17 mouse cellular contexts compared by ENCODE assay signal in genomic region chr10:25742678-25743077, GRCm38 (mm10).
DNase-seq lines count a peak whose midpoint lies in the region; ATAC-seq lines count a peak whose summit lies in the region.
"Had no signal": no experiment of that assay in that cellular context is flagged by ENCODE, and none has a peak within 500 bp of the region (broad histone marks: within the 10 kb centered on the region; RNA-seq: fewer than 3 reads in every experiment).

No protein-coding gene starts in this region.

- H3K4me3 ChIP-seq in forebrain, embryonic 14.5 days (ENCODE audit: low read depth, low read length) = no peak overlapping the region
- no peak overlapping the region for H3K4me3 ChIP-seq in forebrain, embryonic 11.5 days (ENCODE audit: low read depth, low read length)
- H3K4me3 ChIP-seq in midbrain, embryonic 14.5 days (replicated peaks; ENCODE audit: low read depth, low read length) = no peak overlapping the region
- H3K4me3 ChIP-seq in midbrain, embryonic 10.5 days = no peak overlapping the region
- H3K4me3 ChIP-seq: heart, embryonic 10.5 days; liver, embryonic 12.5 days had no signal

- H3K4me2 ChIP-seq in forebrain, embryonic 14.5 days (ENCODE audit: low read length) = no peak overlapping the region
- H3K4me2 ChIP-seq in forebrain, embryonic 11.5 days (ENCODE audit: low read depth, low read length, severe bottlenecking) = no peak overlapping the region
- no peak overlapping the region for H3K4me2 ChIP-seq in midbrain, embryonic 14.5 days (ENCODE audit: low read length)
- H3K4me2 ChIP-seq: liver, embryonic 12.5 days had no signal

- H3K27ac ChIP-seq in forebrain, embryonic 14.5 days (ENCODE audit: low read depth, low read length) = no peak overlapping the region
- no peak overlapping the region for H3K27ac ChIP-seq in forebrain, embryonic 11.5 days (ENCODE audit: low read depth, low read length)
- no peak overlapping the region for H3K27ac ChIP-seq in midbrain, embryonic 14.5 days (replicated peaks; ENCODE audit: low read depth, low read length)
- no peak overlapping the region for H3K27ac ChIP-seq in midbrain, embryonic 10.5 days (replicated peaks)
- H3K27ac ChIP-seq: heart, embryonic 10.5 days; kidney, postnatal 0 days; liver, embryonic 12.5 days had no signal

- 77% methylated on average over 3 of the region's 3 CpGs for WGBS in forebrain, embryonic 14.5 days
- 80% methylated on average over 3 of the region's 3 CpGs for WGBS in forebrain, embryonic 11.5 days
- WGBS in midbrain, embryonic 14.5 days = 68% methylated on average over 3 of the region's 3 CpGs
- WGBS in midbrain, embryonic 10.5 days = 79% methylated on average over 3 of the region's 3 CpGs

- H3K9me3 ChIP-seq in forebrain, embryonic 14.5 days (replicated peaks; ENCODE audit: control insufficient read depth, low read length) = no peaks in the 10 kb centered on the region
- no peaks in the 10 kb centered on the region for H3K9me3 ChIP-seq in forebrain, embryonic 11.5 days (ENCODE audit: control insufficient read depth, low read length)
- H3K9me3 ChIP-seq in midbrain, embryonic 14.5 days (ENCODE audit: control insufficient read depth, low read length) = no peaks in the 10 kb centered on the region
- no peaks in the 10 kb centered on the region for H3K9me3 ChIP-seq in midbrain, embryonic 10.5 days (replicated peaks)
- H3K9me3 ChIP-seq: heart, embryonic 10.5 days; liver, embryonic 12.5 days had no signal

- no peaks in the 10 kb centered on the region for H3K36me3 ChIP-seq in forebrain, embryonic 14.5 days (ENCODE audit: control insufficient read depth, insufficient read depth, low read length)
- no peaks in the 10 kb centered on the region for H3K36me3 ChIP-seq in forebrain, embryonic 11.5 days (ENCODE audit: control insufficient read depth, insufficient read depth, low read length)
- no peaks in the 10 kb centered on the region for H3K36me3 ChIP-seq in midbrain, embryonic 14.5 days (ENCODE audit: control insufficient read depth, insufficient read depth, low read length)
- no peaks in the 10 kb centered on the region for H3K36me3 ChIP-seq in midbrain, embryonic 10.5 days
- H3K36me3 ChIP-seq: heart, embryonic 10.5 days; liver, embryonic 12.5 days had no signal

- H3K4me1 ChIP-seq in forebrain, embryonic 14.5 days (ENCODE audit: control insufficient read depth, insufficient read depth, low read length) = peaks cover 2% of the 10 kb centered on the region; the same call in 1 of the 2 replicates
- no peaks in the 10 kb centered on the region for H3K4me1 ChIP-seq in forebrain, embryonic 11.5 days (replicated peaks; ENCODE audit: control insufficient read depth, insufficient read depth, low read length)
- no peaks in the 10 kb centered on the region for H3K4me1 ChIP-seq in midbrain, embryonic 14.5 days (ENCODE audit: control insufficient read depth, insufficient read depth, low read length)
- H3K4me1 ChIP-seq in midbrain, embryonic 10.5 days = peaks cover 6% of the 10 kb centered on the region; the same call in 1 of the 2 replicates
- H3K4me1 ChIP-seq: heart, embryonic 10.5 days; liver, embryonic 12.5 days had no signal

- ATAC-seq in forebrain, embryonic 14.5 days = no peak
- ATAC-seq in forebrain, embryonic 11.5 days (replicated peaks; ENCODE audit: low FRiP score) = no peak
- no peak for ATAC-seq in midbrain, embryonic 14.5 days (ENCODE audit: low FRiP score, low TSS enrichment)
- ATAC-seq: intestine, embryonic 16.5 days; liver, embryonic 12.5 days; lung, postnatal 0 days had no signal

- no peaks in the 10 kb centered on the region for H3K27me3 ChIP-seq in forebrain, embryonic 14.5 days (replicated peaks; ENCODE audit: control insufficient read depth, insufficient read depth, low read length)
- H3K27me3 ChIP-seq in forebrain, embryonic 11.5 days (ENCODE audit: control insufficient read depth, insufficient read depth, low read length) = no peaks in the 10 kb centered on the region
- H3K27me3 ChIP-seq in midbrain, embryonic 14.5 days (ENCODE audit: control insufficient read depth, insufficient read depth, low read length) = no peaks in the 10 kb centered on the region
- H3K27me3 ChIP-seq in midbrain, embryonic 10.5 days (ENCODE audit: low read depth, poor library complexity, severe bottlenecking) = no peaks in the 10 kb centered on the region
- H3K27me3 ChIP-seq: liver, embryonic 12.5 days had no signal

- peak; percentile 16 for DNase-seq in forebrain, embryonic 14.5 days (ENCODE audit: low spot score)
- no peak for DNase-seq in forebrain, embryonic 11.5 days (ENCODE audit: low spot score)
- peak; percentile 17 for DNase-seq in midbrain, embryonic 14.5 days
- no peak for DNase-seq in midbrain, embryonic 10.5 days (ENCODE audit: low spot score)
- peak; percentile 22 to 24 for DNase-seq in layer of hippocampus, postnatal 14 days (ENCODE audit: low spot score in 2 of 2)
- peak; percentile 4 to 16 for DNase-seq in right cerebral cortex, postnatal 36 days (ENCODE audit: low spot score in 2 of 2)
- DNase-seq in kidney, postnatal 10 days = no peak
- DNase-seq in c-Kit-positive CD71-positive TER-119-positive erythroid progenitor cells, embryonic 14.5 days (ENCODE audit: low spot score) = no peak
- DNase-seq: B cell, adult 2 months; gastrocnemius, postnatal 14 days; heart, postnatal 36 days; thymus, adult 18-20 months had no signal

- H3K9ac ChIP-seq in forebrain, embryonic 14.5 days (ENCODE audit: low read length) = no peak overlapping the region
- no peak overlapping the region for H3K9ac ChIP-seq in forebrain, embryonic 11.5 days (ENCODE audit: low read length)
- no peak overlapping the region for H3K9ac ChIP-seq in midbrain, embryonic 14.5 days (replicated peaks; ENCODE audit: low read length)
- H3K9ac ChIP-seq: liver, embryonic 12.5 days had no signal

Comparison
In these comparisons a context has a peak if more than half of its experiments do, and no peak if none do; other contexts are left out.
1. DNase-seq: peak in forebrain, embryonic 14.5 days (single experiment), midbrain, embryonic 14.5 days (single experiment), layer of hippocampus, postnatal 14 days (2 of 2) and right cerebral cortex, postnatal 36 days (2 of 2); none in forebrain, embryonic 11.5 days (single experiment), midbrain, embryonic 10.5 days (single experiment), kidney, postnatal 10 days (single experiment) and c-Kit-positive CD71-positive TER-119-positive erythroid progenitor cells, embryonic 14.5 days (single experiment).